Mouse (Mus musculus) heart, adult 2 months (tissue): ENCODE measurements around the gene Ppp2r5c. TPM values are rescaled to one million over a fixed set of nuclear protein-coding genes. Genes with fewer than 3 reads are reported as not detected.

ENCODE experiments used
- DNase-seq, 2 experiments: peaks; one replicate each; pipeline ENCODE4 v3.0.0; 2021
- H3K27ac ChIP-seq: fragments of 200-600 bp; 2 replicates; pipeline ENCODE4 v1.8.1; 2022
- H3K27me3 ChIP-seq: fragments of 200-500 bp; 2 replicates; pipeline ENCODE4 v1.6.1; 2012; ENCODE audit warnings: mild to moderate bottlenecking, low read length, inconsistent platforms, mixed read lengths; ENCODE audit not compliant: control insufficient read depth, insufficient read depth
- H3K36me3 ChIP-seq: fragments of 200-500 bp; 2 replicates; pipeline ENCODE4 v1.6.1; 2012; ENCODE audit warnings: low read length, inconsistent platforms; ENCODE audit not compliant: control insufficient read depth, insufficient read depth
- H3K4me1 ChIP-seq: fragments of 200-500 bp; 2 replicates; pipeline ENCODE4 v1.6.1; 2011; ENCODE audit warnings: low read length; ENCODE audit not compliant: control insufficient read depth, insufficient read depth
- H3K4me3 ChIP-seq: fragments of 200-600 bp; 2 replicates; pipeline ENCODE4 v1.8.1; 2022
- H3K79me2 ChIP-seq: fragments of 200-500 bp; replicated peaks from 2 replicates; pipeline ENCODE4 v1.6.1; 2012; ENCODE audit warnings: mild to moderate bottlenecking, inconsistent platforms, low read length, moderate library complexity, mixed read lengths; ENCODE audit not compliant: control insufficient read depth, insufficient read depth
- H3K9ac ChIP-seq: fragments of 200-500 bp; 2 replicates; pipeline ENCODE4 v1.6.1; 2012; ENCODE audit warnings: low read depth, mild to moderate bottlenecking, control low read depth, inconsistent platforms, low read length, mixed read lengths
- CTCF ChIP-seq: fragments of 200-600 bp; IDR thresholded peaks from 2 replicates; pipeline ENCODE4 v1.8.1; 2022; ENCODE audit warnings: antibody characterized with exemption, mild to moderate bottlenecking, moderate library complexity
- EP300 ChIP-seq: fragments of 200-500 bp; IDR thresholded peaks from 2 replicates; pipeline ENCODE4 v1.6.1; 2011; ENCODE audit warnings: low read depth, low read length, control low read depth; ENCODE audit not compliant: insufficient read depth
- POLR2A ChIP-seq: fragments of 200-500 bp; IDR thresholded peaks from 2 replicates; pipeline ENCODE4 v1.6.1; 2011; ENCODE audit warnings: mild to moderate bottlenecking, low read depth, low read length, control low read depth; ENCODE audit not compliant: insufficient read depth
- WGBS: fragments of 180-500 bp; shearing (Covaris S2); methylation state at CpG from one replicate; pipeline ENCODE4 v1.1.7; 2018; 5-methylcytosine and 5-hydroxymethylcytosine counted together
- intact Hi-C: fragments of 180-260 bp; cut with DNase I; formaldehyde crosslinking; loops from one replicate; pipeline ENCODE4 v1.15.1; 2025
- polyA plus RNA-seq: library from polyadenylated mRNA; depleted of rRNA; stranded (reverse); fragments of >200 nt; gene quantifications from 2 replicates; pipeline ENCODE4 v1.2.3, GENCODE M21; 2012
- total RNA-seq, 2 experiments: library from RNA; stranded (reverse); gene quantifications; 2 replicates each; pipeline ENCODE4 v1.2.3; 2021

The Ppp2r5c gene
- total and polyA plus RNA-seq, 3 experiments: 41.7 to 93.7 (median 90.9) TPM

GRCm38 (mm10) chr12:110499225-110499992, 52.5 kb downstream of the Ppp2r5c start:
- 33% methylated on average over 14 of the region's 14 CpGs for WGBS
- intact Hi-C loops: loop anchor here (1.0 kb wide), 1 partner anchor 12 kb away; no protein-coding TSS in a partner anchor
- peaks cover 2% of the 10 kb centered on the region for H3K36me3 ChIP-seq
- DNase-seq: peak; percentile 55 to 78
- H3K4me3 ChIP-seq: peak overlapping the region; percentile 30
- TF ChIP-seq EP300: peak; percentile 60; the same call in 1 of the 2 replicates
- TF ChIP-seq CTCF: no peak
- peak; percentile 67 for TF ChIP-seq POLR2A
- H3K27me3 ChIP-seq: no peaks in the 10 kb centered on the region
- H3K4me1 ChIP-seq: peaks cover 48% of the 10 kb centered on the region
- H3K79me2 ChIP-seq: peaks cover 15% of the 10 kb centered on the region
- peak overlapping the region; percentile 90 for H3K27ac ChIP-seq
- H3K9ac ChIP-seq: peak overlapping the region; percentile 39

- TF ChIP-seq POLR2A (peak; percentile 33; the same call in 1 of the 2 replicates), EP300 (no peak)
- 55% methylated on average over 8 of the region's 8 CpGs for WGBS
- peaks cover 15% of the 10 kb centered on the region for H3K79me2 ChIP-seq
- no peaks in the 10 kb centered on the region for H3K27me3 ChIP-seq
- peak overlapping the region; percentile 90 for H3K27ac ChIP-seq
- intact Hi-C loops: no loop called here
- DNase-seq: peak in 1 of 2 experiments; percentile 37
- peaks cover 2% of the 10 kb centered on the region for H3K36me3 ChIP-seq
- H3K9ac ChIP-seq: peak overlapping the region; percentile 39; the same call in 1 of the 2 replicates
- peaks cover 53% of the 10 kb centered on the region for H3K4me1 ChIP-seq
- no peak overlapping the region for H3K4me3 ChIP-seq
Measured at GRCm38 (mm10) chr12:110500095-110500494, 53.2 kb downstream of the Ppp2r5c start.

GRCm38 (mm10) chr12:110503406-110504144, 56.7 kb downstream of the Ppp2r5c start:
- Histone ChIP-seq H3K36me3 (no peaks in the 10 kb centered on the region; the same call in 1 of the 2 replicates), H3K4me3 (no peak overlapping the region), H3K79me2 (peaks cover 13% of the 10 kb centered on the region), H3K9ac (no peak overlapping the region), H3K27me3 (no peaks in the 10 kb centered on the region), H3K4me1 (peaks cover 52% of the 10 kb centered on the region), H3K27ac (no peak overlapping the region; the same call in 1 of the 2 replicates)
- TF ChIP-seq EP300 (0 out of 2 replicates have a peak, but pooled peaks have one; percentile 10), POLR2A (0 out of 2 replicates have a peak, but pooled peaks have one; percentile 21), CTCF (no peak)
- peak; percentile 51 to 71 for DNase-seq
- 62% methylated on average over 8 of the region's 8 CpGs for WGBS
- intact Hi-C loops: no loop called here

GRCm38 (mm10) chr12:110504145-110504490, 57.2 kb downstream of the Ppp2r5c start:
- TF ChIP-seq CTCF (no peak), EP300 (no peak), POLR2A (no peak)
- Histone ChIP-seq H3K79me2 (peaks cover 13% of the 10 kb centered on the region), H3K4me1 (peaks cover 50% of the 10 kb centered on the region), H3K9ac (no peak overlapping the region), H3K27me3 (no peaks in the 10 kb centered on the region), H3K4me3 (no peak overlapping the region), H3K27ac (no peak overlapping the region; the same call in 1 of the 2 replicates), H3K36me3 (no peaks in the 10 kb centered on the region; the same call in 1 of the 2 replicates)
- WGBS: 59% methylated on average over 9 of the region's 9 CpGs
- intact Hi-C loops: no loop called here
- DNase-seq: no peak

GRCm38 (mm10) chr12:110504793-110505192, 57.9 kb downstream of the Ppp2r5c start:
- no peak for TF ChIP-seq POLR2A
- no peak for TF ChIP-seq CTCF
- TF ChIP-seq EP300: no peak
- 28% methylated on average over 3 of the region's 3 CpGs for WGBS
- H3K79me2 ChIP-seq: peaks cover 13% of the 10 kb centered on the region
- no peak overlapping the region for H3K9ac ChIP-seq
- intact Hi-C loops: no loop called here
- H3K36me3 ChIP-seq: peaks cover 2% of the 10 kb centered on the region
- peaks cover 49% of the 10 kb centered on the region for H3K4me1 ChIP-seq
- no peaks in the 10 kb centered on the region for H3K27me3 ChIP-seq
- DNase-seq: peak in 1 of 2 experiments; percentile 17
- no peak overlapping the region for H3K4me3 ChIP-seq
- H3K27ac ChIP-seq: no peak overlapping the region; the same call in 1 of the 2 replicates

- Histone ChIP-seq H3K79me2 (peaks cover 11% of the 10 kb centered on the region), H3K27me3 (no peaks in the 10 kb centered on the region), H3K4me3 (no peak overlapping the region), H3K36me3 (peaks cover 3% of the 10 kb centered on the region; the same call in 1 of the 2 replicates), H3K4me1 (peaks cover 48% of the 10 kb centered on the region), H3K9ac (no peak overlapping the region), H3K27ac (no peak overlapping the region)
- TF ChIP-seq EP300 (no peak), CTCF (no peak), POLR2A (no peak)
- peak in 1 of 2 experiments; percentile 25 for DNase-seq
- intact Hi-C loops: no loop called here
- 44% methylated on average over 5 of the region's 5 CpGs for WGBS
Measured at GRCm38 (mm10) chr12:110506046-110506445, 59.1 kb downstream of the Ppp2r5c start.
